Mouse (Mus musculus): ENCODE data around the gene Alg12.
A peak's percentile ranks its signal among the peaks of the same experiment; 100 is the strongest.
"Not testable (repeated sequence)": the region's sequence is repeated elsewhere in the genome, so short reads cannot be mapped to it uniquely, and the experiment has no call there.

Gene Alg12

GRCm38 (mm10) chr15:88831482-88831881 is 12.4 kb upstream of the Alg12 start:
- no peak for DNase-seq (ENCODE audit: low spot score)

- DNase-seq (ENCODE audit: low spot score): no peak
Observed at GRCm38 (mm10) chr15:88830696-88831095, 11.6 kb upstream of the Alg12 start.

GRCm38 (mm10) chr15:88829791-88830440 is 10.8 kb upstream of the Alg12 start:
- DNase-seq (ENCODE audit: low spot score): no peak

GRCm38 (mm10) chr15:88828800-88829705 is 9.9 kb upstream of the Alg12 start:
- DNase-seq (ENCODE audit: low spot score): peak; percentile 90

GRCm38 (mm10) chr15:88827991-88828799 is 9.1 kb upstream of the Alg12 start:
- DNase-seq (ENCODE audit: low spot score): no peak

- DNase-seq (ENCODE audit: low spot score): no peak
Observed at GRCm38 (mm10) chr15:88827466-88827865, 8.3 kb upstream of the Alg12 start.

- DNase-seq (ENCODE audit: low spot score): no peak
Observed at GRCm38 (mm10) chr15:88823376-88823775, 4.3 kb upstream of the Alg12 start.

GRCm38 (mm10) chr15:88822513-88822912 is 3.4 kb upstream of the Alg12 start:
- DNase-seq (ENCODE audit: low spot score): no peak

- DNase-seq (ENCODE audit: low spot score): no peak
Observed at GRCm38 (mm10) chr15:88821403-88821802, 2.3 kb upstream of the Alg12 start.

GRCm38 (mm10) chr15:88819906-88820303 is 787 bp upstream of the Alg12 start:
- no peak for DNase-seq (ENCODE audit: low spot score)

GRCm38 (mm10) chr15:88815196-88815700 is 3.9 kb downstream of the Alg12 start:
- no peak for DNase-seq (ENCODE audit: low spot score)

- DNase-seq (ENCODE audit: low spot score): no peak
Observed at GRCm38 (mm10) chr15:88814411-88815047, 4.6 kb downstream of the Alg12 start.

GRCm38 (mm10) chr15:88813873-88814272 is 5.2 kb downstream of the Alg12 start:
- not testable (repeated sequence) for DNase-seq (ENCODE audit: low spot score)

- DNase-seq (ENCODE audit: low spot score): no peak
Observed at GRCm38 (mm10) chr15:88813262-88813661, 5.9 kb downstream of the Alg12 start.

- DNase-seq (ENCODE audit: low spot score): no peak
Observed at GRCm38 (mm10) chr15:88810369-88810768, 8.7 kb downstream of the Alg12 start.

- DNase-seq (ENCODE audit: low spot score): no peak
Observed at GRCm38 (mm10) chr15:88808121-88808520, 11.0 kb downstream of the Alg12 start.

GRCm38 (mm10) chr15:88802348-88802747 is 16.8 kb downstream of the Alg12 start:
- no peak for DNase-seq (ENCODE audit: low spot score)

GRCm38 (mm10) chr15:88801903-88802302 is 17.2 kb downstream of the Alg12 start:
- no peak for DNase-seq (ENCODE audit: low spot score)

- no peak for DNase-seq (ENCODE audit: low spot score)
Observed at GRCm38 (mm10) chr15:88800921-88801354, 18.2 kb downstream of the Alg12 start.

GRCm38 (mm10) chr15:88799950-88800371 is 19.2 kb downstream of the Alg12 start:
- no peak for DNase-seq (ENCODE audit: low spot score)

GRCm38 (mm10) chr15:88794729-88795128 is 24.4 kb downstream of the Alg12 start:
- DNase-seq (ENCODE audit: low spot score): not testable (repeated sequence)

Data from ovary, postnatal 10 days (tissue).